Mouse (Mus musculus): Measurements from ENCODE around the gene Gm20403.
"Not testable (repeated sequence)": the region's sequence is repeated elsewhere in the genome, so short reads cannot be mapped to it uniquely, and the experiment has no call there.

Gene Gm20403

GRCm38 (mm10) chr12:54993246-54994067, 7.1 kb upstream of the Gm20403 start:
- DNase-seq (ENCODE audit: low spot score) = no peak

DNA sequence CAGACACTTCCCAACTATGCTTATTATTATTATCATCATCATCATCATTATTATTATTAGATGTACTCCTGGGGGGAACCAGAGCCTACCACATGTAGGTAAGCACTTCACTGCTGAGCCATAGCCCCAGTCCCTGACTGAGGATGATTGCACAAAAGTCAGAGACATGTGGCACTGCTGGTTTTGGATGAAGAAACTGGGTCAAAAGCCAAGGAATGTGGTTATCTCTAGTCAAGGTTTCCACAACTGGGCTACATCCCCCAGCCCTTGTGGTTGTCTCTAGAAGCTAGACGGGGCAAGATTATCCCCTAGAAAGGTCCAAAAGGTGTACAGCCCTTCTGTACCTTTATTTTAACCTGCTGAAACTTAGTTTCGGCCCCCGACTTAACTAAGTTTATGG, 6.5 kb upstream of the Gm20403 start:
- no peak for DNase-seq (ENCODE audit: low spot score)

DNA sequence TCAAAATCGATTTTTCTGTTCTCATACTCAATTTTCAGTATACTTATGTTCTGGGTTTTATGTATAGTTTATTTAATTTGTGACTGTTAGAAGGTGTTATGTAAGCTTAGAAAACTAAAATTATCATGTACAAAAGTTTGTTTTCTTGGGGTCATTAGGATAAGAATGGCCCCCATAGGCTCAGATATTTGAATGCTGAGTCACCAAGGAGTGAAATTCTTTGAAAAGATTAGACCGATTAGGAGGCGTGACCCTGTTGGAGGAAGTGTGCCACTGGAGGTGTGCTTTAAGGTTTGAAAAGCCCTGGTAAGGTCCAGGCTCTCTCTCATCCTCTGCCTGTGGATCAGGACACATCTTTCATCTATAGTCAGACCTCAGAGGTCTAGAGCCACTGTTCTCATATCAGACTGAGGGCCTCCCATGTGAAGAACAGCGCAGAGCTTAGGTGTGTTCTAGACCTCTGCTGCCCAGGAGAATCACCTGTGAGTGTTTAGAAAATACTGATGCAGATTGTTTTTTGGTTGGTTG, 2.1 kb upstream of the Gm20403 start:
- no peak for DNase-seq (ENCODE audit: low spot score)

DNA sequence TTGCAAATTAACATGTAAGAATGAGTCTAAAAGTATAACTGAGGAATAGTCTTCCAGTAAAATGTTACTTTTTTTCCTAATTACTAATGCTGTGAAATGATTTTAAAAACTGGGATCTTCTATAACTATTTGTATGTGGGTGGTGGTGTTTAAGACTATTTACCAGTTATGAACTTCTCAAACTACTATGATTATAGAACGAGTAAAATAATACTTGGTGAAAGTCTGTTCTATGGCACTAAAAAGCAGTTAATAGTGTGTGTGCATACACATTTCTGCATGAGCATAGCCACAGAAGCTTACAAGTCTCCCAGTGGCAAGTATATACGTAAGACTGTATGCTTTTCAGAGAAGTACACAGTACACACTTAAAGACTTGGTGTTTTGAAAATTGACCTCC, 827 bp upstream of the Gm20403 start:
- DNase-seq (ENCODE audit: low spot score) = no peak

DNA sequence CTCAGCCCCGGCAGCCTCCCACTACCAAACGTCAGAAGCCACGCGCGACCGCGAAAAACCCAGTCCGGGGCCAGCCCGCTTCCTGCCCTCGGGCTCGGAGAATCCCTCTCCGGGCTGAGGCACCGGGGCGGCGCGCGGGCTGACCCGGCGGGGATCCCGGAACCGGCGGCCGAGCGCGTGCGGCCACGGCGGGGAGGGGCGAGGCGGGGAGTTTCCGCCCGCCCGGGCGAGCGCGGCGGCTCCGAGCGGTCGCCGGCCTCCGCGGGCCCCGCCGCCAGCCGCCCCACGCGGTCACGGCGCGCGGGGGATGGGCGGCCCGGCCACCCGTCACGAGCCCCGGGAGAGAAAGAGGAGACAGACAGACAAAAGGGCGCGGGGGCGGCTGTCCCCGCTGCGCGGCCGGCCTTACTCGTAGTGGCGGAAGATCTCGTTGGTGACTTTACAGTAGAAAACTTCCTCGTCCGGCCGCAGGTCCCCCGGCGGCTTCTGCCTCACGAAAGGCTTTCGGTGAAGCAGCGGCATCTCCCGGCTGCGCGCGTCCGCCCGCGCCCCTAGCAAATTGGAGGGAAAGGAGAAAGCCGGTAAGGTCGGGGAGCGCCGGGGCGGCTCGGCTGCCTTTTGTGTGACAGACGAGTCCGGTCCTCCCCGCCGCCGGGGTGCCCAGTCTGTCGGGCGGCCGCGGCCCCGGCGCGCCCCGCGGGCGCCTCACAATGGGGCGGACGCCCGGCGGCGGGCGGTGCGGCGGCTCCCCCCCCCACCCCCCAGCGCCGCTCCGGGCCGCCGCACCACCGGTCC, 875 bp downstream of the Gm20403 start:
- DNase-seq (ENCODE audit: low spot score) = no peak

GRCm38 (mm10) chr12:54984701-54985256, 1.6 kb downstream of the Gm20403 start:
- no peak for DNase-seq (ENCODE audit: low spot score)

DNA sequence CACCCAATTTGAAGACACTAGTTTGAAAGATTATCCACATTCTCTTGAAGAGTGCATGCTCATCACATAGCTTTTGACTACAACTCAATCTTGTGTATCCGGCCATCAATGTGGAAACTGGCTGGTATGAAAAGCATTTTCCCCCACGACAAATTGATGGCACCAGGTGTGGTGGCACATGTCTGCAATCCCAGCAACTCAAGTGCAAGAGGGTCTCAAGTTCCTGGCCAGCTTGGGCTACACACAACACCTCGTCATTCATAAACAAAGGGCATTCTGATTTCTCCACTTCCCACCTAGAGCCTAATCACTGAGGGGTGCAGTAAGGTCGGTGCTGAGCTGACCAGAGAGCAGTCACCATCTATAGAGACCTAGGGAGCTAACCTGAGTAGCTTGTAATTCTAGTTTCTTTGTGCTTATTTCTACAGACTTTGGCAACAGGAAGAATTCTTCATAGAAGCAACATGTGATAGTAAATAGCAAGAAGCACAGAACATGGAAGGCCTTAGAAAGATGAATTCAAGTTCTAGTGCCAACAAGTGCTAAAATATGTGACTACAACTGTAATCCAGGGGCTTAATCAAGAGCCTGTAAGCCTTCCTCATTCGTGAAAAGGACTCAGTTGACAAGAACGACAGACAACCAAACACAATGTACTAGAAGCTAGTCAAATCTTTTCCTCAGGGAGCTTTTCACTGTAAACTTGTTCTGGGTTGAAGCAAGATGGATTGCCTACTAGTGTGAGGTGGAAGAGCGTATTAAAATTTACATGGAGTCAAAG, 3.2 kb downstream of the Gm20403 start:
- DNase-seq (ENCODE audit: low spot score) = no peak

GRCm38 (mm10) chr12:54981962-54982361, 4.4 kb downstream of the Gm20403 start:
- DNase-seq (ENCODE audit: low spot score) = no peak

DNA sequence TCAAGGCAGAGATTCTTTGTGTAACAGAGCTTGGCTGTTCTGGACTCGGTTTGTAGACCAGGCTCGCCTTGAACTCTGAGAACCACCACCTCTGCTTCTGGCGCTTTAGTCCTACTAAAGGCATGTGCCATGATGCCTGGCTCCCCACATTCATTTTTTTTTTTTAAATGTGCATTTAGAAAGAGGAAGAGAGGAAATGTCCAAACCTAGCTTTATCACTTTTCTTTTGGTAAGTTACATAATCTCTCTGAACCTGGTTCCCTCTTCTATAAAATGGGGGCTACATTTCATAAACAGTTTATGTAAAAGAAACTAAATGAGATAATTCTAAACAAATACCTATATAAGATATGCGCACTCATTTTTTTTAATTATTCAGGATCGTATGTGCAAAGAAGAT, 5.4 kb downstream of the Gm20403 start:
- no peak for DNase-seq (ENCODE audit: low spot score)

- no peak for DNase-seq (ENCODE audit: low spot score)
Observed at GRCm38 (mm10) chr12:54980532-54980931, 5.8 kb downstream of the Gm20403 start.

GRCm38 (mm10) chr12:54969033-54969432, 17.3 kb downstream of the Gm20403 start:
- DNase-seq (ENCODE audit: low spot score) = no peak

- DNase-seq (ENCODE audit: low spot score) = no peak
Observed at GRCm38 (mm10) chr12:54965532-54966160, 20.7 kb downstream of the Gm20403 start.

DNA sequence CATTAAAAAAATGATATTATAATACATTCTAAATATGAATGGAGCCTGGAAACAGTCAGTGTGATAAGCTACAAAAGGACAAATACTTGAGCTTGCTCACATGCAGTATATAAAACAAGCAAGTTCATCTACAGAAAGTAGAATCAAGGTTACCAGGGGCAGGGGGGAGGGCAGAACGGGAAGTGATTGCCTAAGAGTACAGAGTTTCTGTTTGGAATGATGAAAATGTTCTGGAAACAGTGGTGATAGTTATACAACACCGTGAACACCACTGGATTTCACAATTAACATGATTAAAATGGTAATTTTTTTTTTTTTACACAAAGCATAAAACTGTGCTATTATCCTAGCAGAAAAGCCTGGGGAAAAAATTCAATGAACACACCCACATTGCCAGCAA, 26.8 kb downstream of the Gm20403 start:
- no peak for DNase-seq (ENCODE audit: low spot score)

- DNase-seq (ENCODE audit: low spot score) = no peak
Observed at GRCm38 (mm10) chr12:54956974-54957373, 29.4 kb downstream of the Gm20403 start.

GRCm38 (mm10) chr12:54956457-54956856, 29.9 kb downstream of the Gm20403 start:
- DNase-seq (ENCODE audit: low spot score) = no peak

GRCm38 (mm10) chr12:54946116-54946515, 40.2 kb downstream of the Gm20403 start:
- DNase-seq (ENCODE audit: low spot score) = no peak

- DNase-seq (ENCODE audit: low spot score) = not testable (repeated sequence)
Observed at GRCm38 (mm10) chr12:54942586-54943157, 43.7 kb downstream of the Gm20403 start.

DNA sequence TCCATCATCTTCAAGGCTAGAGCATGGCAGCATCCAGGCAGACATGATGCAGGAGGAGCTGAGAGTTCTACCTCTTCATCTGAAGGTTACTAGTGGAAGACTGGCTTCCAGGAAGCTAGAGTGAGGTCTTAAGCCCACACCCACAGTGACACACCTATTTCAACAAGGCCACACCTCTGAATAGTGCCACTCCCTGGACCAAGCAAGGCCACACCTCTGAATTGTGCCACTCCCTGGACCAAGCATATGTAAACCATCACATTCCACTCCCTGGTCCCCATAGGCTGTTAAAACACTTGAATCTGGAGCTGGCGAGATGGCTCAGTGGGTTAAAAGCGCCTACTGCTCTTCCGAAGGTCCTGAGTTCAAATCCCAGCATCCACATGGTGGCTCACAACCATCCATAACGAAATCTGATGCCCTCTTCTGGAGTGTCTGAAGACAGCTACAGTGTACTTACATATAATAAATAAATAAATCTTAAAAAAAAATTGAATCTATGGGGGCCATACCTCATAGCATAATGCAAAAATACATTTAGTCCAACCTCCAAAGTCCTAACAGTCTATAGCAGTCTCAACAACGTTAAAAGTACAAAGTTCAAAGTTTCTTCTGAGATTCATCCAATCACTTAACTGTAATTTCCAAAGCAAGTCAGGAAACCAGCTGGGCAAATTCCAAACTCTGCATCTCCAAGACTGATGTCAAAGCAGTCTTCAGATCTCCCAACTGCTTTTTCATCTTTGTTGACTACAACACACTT, 48.6 kb downstream of the Gm20403 start:
- not testable (repeated sequence) for DNase-seq (ENCODE audit: low spot score)

All from layer of hippocampus, adult 9-10 months (tissue).